In the genomic region with DNA sequence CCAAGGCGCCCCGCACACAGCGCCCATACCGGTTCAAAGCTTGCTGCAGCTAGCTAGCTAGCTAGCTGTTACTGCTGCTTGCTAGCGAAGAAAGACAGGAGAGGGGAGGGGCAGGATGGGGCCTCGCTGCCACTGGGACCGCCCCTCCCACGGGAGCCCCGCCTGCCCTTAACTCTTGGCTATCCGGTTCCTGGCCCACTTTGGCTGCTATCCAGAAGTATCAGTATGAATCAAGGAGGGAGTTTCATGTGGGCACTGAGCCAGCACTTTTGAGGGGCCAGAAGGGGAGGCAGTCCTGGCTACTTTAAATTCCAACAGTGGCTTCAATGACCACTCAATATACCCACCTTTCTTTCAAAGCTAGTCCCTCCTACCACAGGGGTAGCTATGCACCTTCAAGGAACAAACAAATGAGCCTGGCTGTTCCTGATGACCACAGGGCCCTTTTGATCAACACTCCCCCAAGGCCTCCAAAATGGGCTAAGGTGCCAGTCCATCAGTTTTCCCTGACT, we compare ENCODE assay signal across 8 mouse cellular contexts. TPM values are rescaled to one million over a fixed set of nuclear protein-coding genes. Genes with fewer than 3 reads are reported as not detected.
DNase-seq lines count a peak whose midpoint lies in the region; ATAC-seq lines count a peak whose summit lies in the region.

No protein-coding gene starts in this region.

- H3K4me1 ChIP-seq in hindbrain, embryonic 16.5 days (ENCODE audit: control insufficient read depth, insufficient read depth, low read depth, low read length): peaks cover 21% of the 10 kb centered on the region
- peaks cover 25% of the 10 kb centered on the region for H3K4me1 ChIP-seq in lung, embryonic 15.5 days

- H3K4me2 ChIP-seq in hindbrain, embryonic 16.5 days (ENCODE audit: low read length): peak overlapping the region; percentile 35
- H3K4me2 ChIP-seq in lung, embryonic 15.5 days: peak overlapping the region; percentile 41

- no peaks in the 10 kb centered on the region for H3K36me3 ChIP-seq in hindbrain, embryonic 16.5 days (ENCODE audit: control insufficient read depth, insufficient read depth, low read length)
- no peaks in the 10 kb centered on the region for H3K36me3 ChIP-seq in lung, embryonic 15.5 days

- H3K9ac ChIP-seq in hindbrain, embryonic 16.5 days (ENCODE audit: low read depth, low read length): 0 out of 2 replicates have a peak overlapping the region, but pooled peaks have one; percentile 39
- H3K9ac ChIP-seq in lung, embryonic 15.5 days: no peak overlapping the region

- peak; percentile 42 for DNase-seq in CD4-positive, CD25-positive, alpha-beta regulatory T cell, adult 2 months (ENCODE audit: low read depth, low spot score)
- peak; percentile 57 for DNase-seq in urinary bladder, postnatal 14 days (ENCODE audit: low spot score)
- no peak for DNase-seq in urinary bladder, postnatal 10 days (ENCODE audit: low spot score)
- peak; percentile 54 for DNase-seq in right cerebral cortex, postnatal 14 days
- DNase-seq in frontal cortex, postnatal 36 days (ENCODE audit: low spot score in 2 of 2): no peak

- H3K9me3 ChIP-seq in hindbrain, embryonic 16.5 days (ENCODE audit: control insufficient read depth, low read length): no peaks in the 10 kb centered on the region
- no peaks in the 10 kb centered on the region for H3K9me3 ChIP-seq in lung, embryonic 15.5 days

- no peaks in the 10 kb centered on the region for H3K27me3 ChIP-seq in hindbrain, embryonic 16.5 days (replicated peaks; ENCODE audit: control insufficient read depth, insufficient read depth, low read length)
- H3K27me3 ChIP-seq in lung, embryonic 15.5 days: no peaks in the 10 kb centered on the region

- H3K4me3 ChIP-seq in hindbrain, embryonic 16.5 days (ENCODE audit: low read length): no peak overlapping the region
- H3K4me3 ChIP-seq in lung, embryonic 15.5 days: no peak overlapping the region; the same call in 1 of the 2 replicates

- 2% methylated on average over 10 of the region's 10 CpGs for WGBS in hindbrain, embryonic 16.5 days
- WGBS in lung, embryonic 15.5 days: under 1% methylated on average over 10 of the region's 10 CpGs

- H3K27ac ChIP-seq in hindbrain, embryonic 16.5 days (ENCODE audit: low read depth, low read length): no peak overlapping the region
- peak overlapping the region; percentile 87 for H3K27ac ChIP-seq in lung, embryonic 15.5 days

- no peak for ATAC-seq in CD4-positive, CD25-positive, alpha-beta regulatory T cell, adult 4 months
- ATAC-seq in hindbrain, embryonic 16.5 days: 0 out of 2 replicates have a peak, but pooled peaks have one; percentile 21
- peak; percentile 73 for ATAC-seq in lung, embryonic 15.5 days (ENCODE audit: borderline replicate concordance, extremely low read depth, low FRiP score, low TSS enrichment)

RNA-seq across cellular contexts. Expression of gene Plch2, which starts 37.2 kb away (rescaled TPM):
- polyA plus RNA-seq in CD4-positive, CD25-positive, alpha-beta regulatory T cell, adult 4 months (2017; shearing (Covaris generic)): not detected
- polyA plus RNA-seq in hindbrain, embryonic 16.5 days (2015; fragmentation: Nextera tagmentation; extraction: Ambion mirVana): 17.0 and 19.5 TPM in 2 replicates
- 11.1 and 11.2 TPM in 2 replicates for polyA plus RNA-seq in lung, embryonic 15.5 days (2015; fragmentation: Nextera tagmentation; extraction: Ambion mirVana)

RNA-seq across cellular contexts. Expression of gene Pex10, which starts 47.4 kb away (rescaled TPM):
- 10 to 100 TPM in 1 of 2 experiments, 1 to 10 TPM in 1; 9.7 to 10.4 TPM for polyA plus RNA-seq in CD4-positive, CD25-positive, alpha-beta regulatory T cell, adult 4 months (2017; shearing (Covaris generic))
- 20.6 and 21.1 TPM in 2 replicates for polyA plus RNA-seq in hindbrain, embryonic 16.5 days (2015; fragmentation: Nextera tagmentation; extraction: Ambion mirVana)
- 21.1 and 26.2 TPM in 2 replicates for polyA plus RNA-seq in lung, embryonic 15.5 days (2015; fragmentation: Nextera tagmentation; extraction: Ambion mirVana)

RNA-seq across cellular contexts. Expression of gene Pank4, which starts 55.5 kb away (rescaled TPM):
- polyA plus RNA-seq in CD4-positive, CD25-positive, alpha-beta regulatory T cell, adult 4 months (2017; shearing (Covaris generic)): 10 to 100 TPM; 40.8 to 61.1 TPM
- 37.8 and 39.5 TPM in 2 replicates for polyA plus RNA-seq in hindbrain, embryonic 16.5 days (2015; fragmentation: Nextera tagmentation; extraction: Ambion mirVana)
- 48.0 and 51.0 TPM in 2 replicates for polyA plus RNA-seq in lung, embryonic 15.5 days (2015; fragmentation: Nextera tagmentation; extraction: Ambion mirVana)

RNA-seq across cellular contexts. Expression of gene Hes5, which starts 58.7 kb away (rescaled TPM):
- polyA plus RNA-seq in CD4-positive, CD25-positive, alpha-beta regulatory T cell, adult 4 months (2017; shearing (Covaris generic)): under 1 TPM in 1 of 2 experiments, not detected in 1; 0.59 TPM
- 146 and 167 TPM in 2 replicates for polyA plus RNA-seq in hindbrain, embryonic 16.5 days (2015; fragmentation: Nextera tagmentation; extraction: Ambion mirVana)
- polyA plus RNA-seq in lung, embryonic 15.5 days (2015; fragmentation: Nextera tagmentation; extraction: Ambion mirVana): 0.29 and 0.69 TPM in 2 replicates

Comparison
In these comparisons a context has a peak if more than half of its experiments do, and no peak if none do; other contexts are left out.
1. DNase-seq: peak in CD4-positive, CD25-positive, alpha-beta regulatory T cell, adult 2 months (single experiment), urinary bladder, postnatal 14 days (single experiment) and right cerebral cortex, postnatal 14 days (single experiment); none in urinary bladder, postnatal 10 days (single experiment) and frontal cortex, postnatal 36 days (0 of 2).
2. RNA of gene Plch2, which starts 37.2 kb away (polyA plus RNA-seq): 17.0 to 19.5 TPM in hindbrain, embryonic 16.5 days and 11.1 to 11.2 TPM in lung, embryonic 15.5 days; not detected in CD4-positive, CD25-positive, alpha-beta regulatory T cell, adult 4 months; every median in the first group is over 10 times any median in the second.